Mouse (Mus musculus) ovary, postnatal 36 days (tissue): ENCODE results near the gene Rflnb.
A peak's percentile ranks its signal among the peaks of the same experiment; 100 is the strongest.
"Not testable (repeated sequence)": the region's sequence is repeated elsewhere in the genome, so short reads cannot be mapped to it uniquely, and the experiment has no call there.

Source experiments
- DNase-seq: peaks from one replicate; pipeline ENCODE4 v3.0.0; 2022; ENCODE audit warnings: low spot score, mixed read lengths

The Rflnb gene

DNA sequence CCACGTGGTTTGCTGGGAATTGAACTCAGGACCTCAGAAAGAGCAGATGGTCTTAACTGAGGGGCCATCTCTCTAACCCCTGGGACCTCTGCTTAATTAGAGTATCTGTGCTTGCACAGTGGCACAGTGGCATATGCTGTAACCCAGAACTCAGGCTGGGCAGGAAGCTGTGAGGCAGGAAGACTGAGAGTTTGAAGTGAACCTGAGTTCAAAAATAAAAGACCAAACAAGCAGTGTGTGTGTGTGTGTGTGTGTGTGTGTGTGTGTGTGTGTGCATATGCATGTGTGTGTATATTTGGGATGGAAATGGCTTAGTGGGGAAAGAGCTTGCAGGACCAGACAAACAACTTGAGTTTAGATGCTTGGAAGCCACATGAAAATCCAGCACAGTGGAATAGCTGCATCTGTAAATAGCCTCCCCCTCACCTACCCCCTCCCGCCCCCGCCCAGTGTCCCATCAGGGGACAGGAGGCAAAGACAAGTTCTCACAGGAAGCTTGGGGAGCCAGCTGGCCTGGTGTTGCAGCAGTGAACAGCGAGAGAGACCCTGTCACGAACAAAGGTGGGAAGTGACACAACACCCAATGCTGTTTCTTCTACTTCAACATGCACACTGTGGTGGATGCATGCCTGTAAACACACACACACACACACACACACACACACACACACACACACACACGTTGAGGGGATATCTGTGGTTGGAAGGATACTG lies 10.2 kb upstream of the Rflnb start:
- no peak for DNase-seq

DNA sequence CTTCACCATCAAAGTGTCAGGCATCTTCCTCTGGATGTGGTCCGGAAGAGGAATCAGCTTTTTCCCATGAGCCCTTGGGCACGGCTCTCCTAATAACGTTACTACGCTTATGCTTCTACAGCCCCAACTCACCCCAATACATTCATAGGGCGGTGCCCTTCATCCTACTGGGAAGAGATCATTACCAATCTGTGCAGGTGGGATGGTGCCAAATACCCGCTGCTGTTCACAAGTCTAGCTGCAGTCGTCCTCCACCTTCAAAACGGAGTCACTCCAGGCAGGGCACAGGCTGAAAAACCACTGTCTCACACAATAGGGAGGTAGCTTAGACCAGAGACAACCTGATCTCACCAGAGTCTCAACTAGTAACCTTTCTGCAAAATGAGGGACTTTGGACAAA lies 7.6 kb upstream of the Rflnb start:
- DNase-seq, result no peak

DNA sequence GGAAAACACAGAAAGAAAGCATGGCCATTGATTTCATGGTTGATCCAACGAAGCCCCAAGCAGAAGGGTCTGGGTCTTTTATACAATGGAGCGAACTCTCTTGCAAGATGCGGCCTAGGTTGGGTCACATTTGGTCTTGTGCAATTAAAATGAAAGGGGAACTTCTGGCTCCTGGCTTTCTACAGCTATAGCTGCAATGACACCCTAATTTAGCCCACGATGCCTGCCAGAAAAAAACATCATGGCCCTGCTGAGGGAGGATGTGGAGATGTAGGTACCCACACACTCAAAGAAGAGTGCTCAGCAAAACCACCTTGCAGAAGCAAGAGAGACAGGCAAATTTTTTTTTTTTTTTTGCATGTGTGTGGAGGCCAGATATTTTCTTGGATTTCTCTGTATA lies 6.3 kb upstream of the Rflnb start:
- no peak for DNase-seq

DNA sequence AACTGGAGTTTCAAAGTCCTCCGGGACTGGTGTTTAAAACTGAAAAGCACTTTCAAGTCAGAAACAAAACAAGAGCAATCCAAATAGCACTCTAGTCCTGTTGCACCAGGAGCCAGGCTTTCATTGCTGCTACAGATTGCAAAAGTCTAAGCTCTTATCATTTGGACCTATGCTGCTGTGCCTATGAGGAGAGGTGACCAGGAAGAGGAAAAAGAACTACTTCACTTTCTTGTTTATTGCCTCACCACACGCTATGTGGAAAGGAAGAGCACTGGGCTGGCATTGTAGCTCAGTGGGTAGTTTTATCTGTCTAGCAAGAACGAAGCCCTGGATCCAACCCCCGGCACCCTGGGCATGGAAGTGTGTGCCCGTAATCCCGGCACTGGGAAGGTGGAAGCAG lies 5.8 kb upstream of the Rflnb start:
- DNase-seq, result no peak

DNA sequence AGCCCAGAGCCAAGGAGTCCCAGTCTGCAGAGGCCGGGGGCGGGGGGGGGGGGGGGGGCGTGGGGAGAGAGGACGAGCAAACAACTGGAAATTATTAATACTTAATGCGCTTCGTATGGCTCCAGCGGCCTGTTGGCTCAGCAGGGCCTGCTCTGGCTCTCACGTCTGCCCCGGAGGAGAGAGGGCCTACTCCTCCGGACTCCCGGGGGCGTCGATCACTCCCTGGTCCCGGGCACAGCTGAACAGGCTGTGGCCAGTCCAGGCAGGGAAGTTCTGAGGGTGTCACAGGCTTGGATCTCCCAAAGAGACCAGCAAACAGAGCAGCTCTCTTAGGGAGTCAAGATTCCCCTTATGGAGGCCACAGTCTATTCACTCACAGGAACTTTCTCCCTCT lies 487 bp upstream of the Rflnb start:
- DNase-seq, result peak; percentile 38

DNA sequence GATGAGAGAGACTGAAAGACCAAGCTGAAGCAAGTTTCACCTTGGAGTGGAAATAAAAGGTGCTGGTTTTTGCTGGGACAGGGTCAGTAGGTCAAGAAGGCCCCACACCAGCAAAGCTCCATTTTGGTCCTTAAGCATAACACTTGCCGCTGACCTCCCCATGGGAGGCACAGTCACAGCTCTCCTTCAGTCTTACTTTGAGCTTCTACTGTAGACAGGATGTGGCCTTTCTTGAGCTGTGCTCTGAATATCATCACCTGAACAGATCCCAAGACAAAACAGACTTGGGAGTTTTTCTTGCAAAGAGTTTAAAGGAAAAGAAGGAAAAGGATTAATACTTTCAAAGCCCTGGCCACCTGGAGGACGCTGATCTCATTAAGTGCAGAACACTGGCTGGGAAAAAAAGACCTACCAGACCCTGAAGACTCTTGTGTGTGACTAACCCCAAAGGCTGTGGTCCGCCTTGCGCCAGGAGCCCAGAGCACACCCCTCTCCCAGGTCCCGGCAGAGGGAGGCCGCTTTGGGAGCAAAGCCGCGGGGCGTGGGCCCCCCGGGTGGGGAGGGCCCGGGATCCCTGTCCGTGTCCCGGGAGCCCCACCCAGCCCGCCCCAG lies 949 bp downstream of the Rflnb start:
- DNase-seq, result no peak

DNA sequence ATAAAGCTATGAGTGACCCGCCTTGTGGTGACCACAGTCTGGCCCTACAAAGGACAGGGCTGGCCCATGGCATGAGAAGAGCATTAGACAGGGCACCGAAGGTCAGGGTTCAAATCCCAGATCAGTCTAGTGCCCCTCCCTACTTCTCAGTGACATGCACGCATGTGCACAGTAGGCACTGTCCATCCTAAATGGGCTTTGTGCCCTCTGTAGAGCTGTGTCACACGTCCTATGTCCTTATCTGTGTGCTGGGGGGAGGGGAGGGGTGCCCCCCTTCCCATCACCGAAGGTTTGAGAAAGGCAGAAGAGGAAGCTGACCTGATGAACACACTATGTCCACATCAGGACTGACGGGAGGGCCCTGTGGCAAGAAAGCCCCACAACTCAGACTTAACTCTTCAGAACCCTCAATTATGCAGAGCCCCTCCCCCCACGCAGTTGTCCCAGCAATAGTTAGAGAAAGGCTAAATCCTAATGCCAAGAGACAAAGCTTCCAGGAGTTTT lies 2.5 kb downstream of the Rflnb start:
- no peak for DNase-seq

DNA sequence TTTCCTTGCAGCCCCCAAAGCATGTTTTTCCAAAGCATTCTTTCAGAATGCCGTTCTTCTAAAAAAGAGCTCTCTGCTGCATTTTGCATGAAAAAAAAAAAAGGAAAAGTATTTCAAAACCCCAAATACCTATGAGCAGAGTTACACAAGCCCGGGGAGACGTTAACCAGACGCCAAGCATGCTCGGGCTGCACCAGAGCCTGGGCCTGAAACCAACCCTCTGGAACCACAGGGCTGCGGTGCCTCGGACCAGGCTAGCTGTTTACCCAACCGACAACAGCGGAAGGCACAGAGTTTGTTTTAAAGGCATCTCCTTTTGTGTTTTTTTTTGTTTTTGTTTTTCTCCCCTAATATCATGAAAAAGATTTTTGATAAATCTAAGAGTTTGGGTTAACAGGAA lies 6.7 kb downstream of the Rflnb start:
- no peak for DNase-seq

DNA sequence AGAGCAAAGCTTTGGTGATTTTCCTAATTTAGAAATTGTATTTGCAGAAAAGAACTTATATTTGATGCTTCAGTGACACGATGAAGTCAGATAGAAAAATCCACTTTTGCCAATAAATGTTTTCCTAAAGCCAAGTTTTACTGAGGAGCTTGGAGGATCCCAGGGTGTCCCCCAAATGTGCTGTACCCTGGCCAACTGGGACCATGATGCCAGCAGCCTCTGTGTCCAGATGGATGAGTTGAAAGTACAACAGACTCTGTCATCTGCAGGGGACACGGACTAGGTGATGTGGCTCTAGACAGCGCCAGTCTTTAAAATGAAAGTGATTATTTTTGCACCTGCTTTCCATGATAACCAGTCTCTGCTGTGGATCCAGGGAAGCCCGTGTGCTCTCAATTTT lies 7.7 kb downstream of the Rflnb start:
- DNase-seq, result no peak

DNA sequence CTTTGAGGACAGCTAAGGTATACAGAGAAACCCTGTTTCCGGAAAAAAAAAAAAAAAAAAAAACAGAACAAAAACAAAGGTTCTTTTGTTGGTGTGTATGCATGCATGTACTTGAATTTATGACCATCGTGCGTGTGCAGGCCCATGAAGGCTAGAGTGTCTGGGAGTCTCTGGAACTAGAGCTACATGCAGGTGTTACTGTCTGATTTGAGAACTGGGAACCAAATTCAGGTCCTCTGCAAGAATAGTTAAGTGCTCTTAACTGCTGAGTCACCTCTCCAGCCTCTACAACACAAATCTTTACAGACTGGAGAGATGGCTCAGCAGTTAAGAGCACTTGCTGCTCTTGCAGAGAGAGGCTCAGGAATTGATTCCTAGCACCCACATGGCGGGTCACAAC lies 11.8 kb downstream of the Rflnb start:
- DNase-seq, result no peak

DNA sequence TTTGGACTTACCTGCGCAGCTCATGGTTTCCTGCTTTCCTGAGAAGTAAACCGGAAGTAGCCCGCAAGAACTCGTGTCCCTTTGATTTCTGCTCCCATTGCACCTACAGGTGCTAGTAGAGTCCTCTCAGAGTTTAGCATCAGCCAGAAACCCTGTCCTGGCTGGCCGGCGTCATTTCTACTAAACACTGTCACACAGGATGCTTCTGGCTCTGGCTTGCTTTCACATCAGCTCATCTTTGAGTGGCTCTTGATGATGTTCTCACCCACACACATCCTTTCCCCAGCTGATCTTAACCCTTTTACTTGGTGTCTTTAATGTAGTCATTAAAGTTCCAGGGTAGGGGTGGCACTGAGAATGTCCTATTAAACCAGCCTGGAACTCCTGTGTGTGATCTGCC lies 12.3 kb downstream of the Rflnb start:
- no peak for DNase-seq

DNA sequence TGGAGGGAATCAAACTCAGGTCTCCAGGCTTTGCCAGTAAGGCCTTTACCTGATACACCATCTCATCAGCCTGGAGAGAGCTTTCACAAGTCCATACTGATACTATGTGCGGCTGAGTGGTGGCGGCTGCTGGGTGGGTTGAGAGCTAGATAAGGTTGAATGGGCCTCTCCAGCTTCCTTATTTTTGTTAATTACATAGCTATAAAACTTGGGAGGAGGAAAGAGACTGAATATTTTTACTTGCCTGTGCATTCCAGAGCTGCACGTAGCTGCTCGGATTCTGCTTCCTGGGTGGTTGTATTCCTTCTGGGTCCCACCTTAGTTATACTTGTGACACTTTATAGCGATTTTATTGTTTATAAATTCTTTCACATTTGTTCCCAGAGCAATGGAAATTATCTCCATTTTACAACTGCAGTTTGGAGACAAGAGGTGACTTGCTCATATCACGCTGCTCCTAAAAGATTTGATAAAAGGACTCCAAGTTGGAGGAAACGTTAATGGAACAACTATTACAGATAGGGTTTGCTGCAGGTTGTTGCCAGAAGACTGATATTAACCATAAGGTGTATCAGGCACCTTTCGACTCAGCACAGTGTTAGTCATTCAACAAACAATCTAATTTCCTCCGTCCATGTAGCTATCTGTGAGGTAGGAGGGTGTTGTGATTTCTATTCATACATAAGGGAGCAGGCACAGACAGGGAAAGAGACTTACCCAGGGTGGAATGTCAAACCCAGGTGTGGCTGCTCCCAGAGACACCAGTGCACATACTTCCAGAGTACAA lies 16.6 kb downstream of the Rflnb start:
- no peak for DNase-seq

DNA sequence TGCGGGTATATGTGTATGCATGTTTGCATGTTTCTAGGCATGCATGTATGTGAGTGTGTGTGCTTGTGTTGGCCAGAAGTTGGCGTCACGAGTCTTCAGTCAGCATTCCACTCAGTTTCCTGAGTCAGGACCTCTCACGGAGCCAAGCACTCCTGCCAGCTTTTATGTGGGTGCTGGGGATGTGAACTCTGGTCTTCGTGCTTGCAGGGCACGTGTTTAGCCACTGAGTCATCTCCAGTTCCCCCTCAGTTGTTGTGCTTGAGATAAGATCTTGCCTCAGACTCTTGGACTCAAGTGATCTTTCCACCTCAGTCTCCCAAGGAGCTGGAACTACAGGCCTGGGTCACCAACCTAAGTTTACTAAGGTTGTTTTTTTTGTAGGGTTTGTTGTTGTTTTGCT lies 18.5 kb downstream of the Rflnb start:
- DNase-seq, result no peak

DNA sequence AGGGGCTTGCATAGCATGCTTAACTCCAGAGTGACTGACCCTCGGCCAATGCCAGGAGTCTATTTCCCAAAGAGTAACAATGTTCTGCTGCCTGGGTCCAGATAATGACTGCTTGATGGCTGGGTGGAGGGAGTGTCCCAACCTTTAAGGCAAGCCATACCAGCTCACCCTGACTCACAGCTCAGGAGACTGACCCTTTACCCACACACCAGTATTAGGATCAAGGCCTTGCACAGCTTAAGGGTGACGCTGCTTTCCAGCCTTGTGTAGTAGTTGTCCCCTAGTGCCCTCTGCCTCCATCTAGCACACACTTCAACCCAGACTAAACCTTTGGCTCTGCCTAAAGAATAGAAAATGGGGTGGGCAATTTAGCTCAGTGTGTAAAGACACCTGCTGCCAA lies 19.4 kb downstream of the Rflnb start:
- no peak for DNase-seq

DNA sequence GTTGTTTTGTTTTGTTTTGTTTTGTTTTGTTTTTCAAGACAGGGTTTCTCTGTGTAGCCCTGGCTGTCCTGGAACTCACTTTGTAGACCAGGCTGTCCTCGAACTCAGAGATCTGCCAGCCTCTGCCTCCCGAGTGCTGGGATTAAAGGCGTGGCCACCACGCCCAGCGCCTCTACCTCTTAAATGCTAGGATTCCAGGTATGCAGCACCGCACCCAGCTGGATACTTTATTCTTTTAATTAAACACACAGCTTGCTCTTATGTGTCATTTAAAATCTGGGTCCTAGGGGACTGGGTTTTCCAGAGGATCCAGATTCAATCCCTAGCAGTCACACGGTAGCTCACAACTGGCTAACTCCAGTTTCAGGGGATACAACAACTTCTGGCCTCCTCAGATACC lies 23.3 kb downstream of the Rflnb start:
- DNase-seq, result not testable (repeated sequence)

DNA sequence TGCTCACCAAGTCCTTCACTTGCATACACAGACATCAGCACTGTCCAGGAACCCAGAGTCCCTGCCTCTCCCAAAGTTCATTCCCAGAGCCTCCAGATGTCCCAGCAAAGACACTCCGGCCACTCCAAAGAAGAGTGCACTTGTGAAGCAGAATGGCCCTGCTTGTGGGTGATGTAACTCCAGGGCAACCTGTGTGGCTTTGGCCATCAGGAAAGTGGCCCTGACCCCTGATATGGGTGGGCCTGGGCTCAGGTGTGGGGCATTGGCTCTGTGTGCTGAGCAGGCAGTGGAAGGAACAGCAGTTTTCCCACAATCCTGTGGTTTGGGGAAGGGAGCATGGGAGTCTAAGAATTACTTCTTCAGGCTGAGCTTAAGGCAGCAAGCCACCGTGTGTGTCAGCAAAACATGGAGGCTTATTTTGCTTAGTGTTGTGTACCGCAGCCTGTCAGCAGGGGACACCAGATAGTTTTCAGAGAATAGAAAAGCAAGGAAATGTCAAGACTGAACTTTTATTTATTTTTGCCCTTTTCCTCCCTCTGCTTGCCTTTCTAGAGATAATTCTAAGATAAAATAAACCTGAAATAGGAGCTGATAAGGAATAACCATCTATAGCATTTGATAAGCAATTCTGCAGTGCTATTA lies 26.2 kb downstream of the Rflnb start:
- no peak for DNase-seq

DNA sequence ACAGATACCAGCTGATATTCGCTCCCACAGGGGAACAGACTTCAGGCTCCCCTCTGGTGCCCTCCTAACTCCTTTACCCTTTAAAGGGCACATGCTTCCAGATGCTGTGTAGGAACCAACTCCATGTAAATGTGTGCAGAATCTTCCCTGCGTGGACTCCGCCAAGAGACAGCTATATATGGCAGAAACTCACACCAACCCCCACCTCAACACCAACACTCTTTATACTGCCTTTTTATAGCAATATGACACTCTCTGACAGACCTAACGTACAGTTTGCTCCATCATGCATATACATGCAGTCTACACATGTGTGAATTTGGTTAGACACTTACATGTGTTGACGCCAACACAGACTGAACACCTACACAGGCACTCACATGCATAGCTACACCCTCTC lies 26.9 kb downstream of the Rflnb start:
- no peak for DNase-seq

DNA sequence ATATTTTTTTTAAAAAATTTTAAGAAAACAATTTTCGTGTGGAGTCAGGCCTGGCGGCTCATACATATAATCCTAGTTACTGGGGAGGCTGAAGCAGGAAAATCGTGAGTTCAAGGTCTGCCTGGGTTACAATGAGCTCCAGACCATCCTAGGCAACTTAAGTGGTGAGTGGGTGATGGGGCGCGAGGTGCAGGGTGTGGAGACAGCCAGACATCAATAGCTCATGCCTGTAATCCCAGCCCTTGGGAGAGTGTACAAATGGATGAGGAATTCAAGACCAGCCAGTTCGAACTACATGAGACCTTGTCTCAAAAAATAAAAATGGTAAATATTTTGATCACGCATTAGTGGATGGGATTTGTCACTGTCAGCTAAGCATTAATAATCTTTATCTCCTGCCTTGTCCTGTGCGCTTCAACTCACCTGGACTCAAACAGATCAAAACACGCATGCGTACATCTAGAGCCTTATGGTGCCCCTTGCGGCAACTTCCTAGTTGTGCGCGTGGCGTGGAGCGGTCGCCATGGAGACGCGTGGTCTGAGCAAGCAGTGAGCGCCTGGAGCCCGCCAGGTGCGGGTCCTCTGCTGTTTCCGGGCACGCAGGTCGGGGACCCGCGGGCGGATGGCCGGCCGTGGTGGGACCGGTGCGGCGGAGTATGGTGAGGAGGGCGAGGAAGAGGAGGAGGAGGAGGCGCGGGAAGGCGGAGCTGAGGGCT lies 28.0 kb downstream of the Rflnb start, which contains the start of gene 1700016K19Rik:
Gene 1700016K19Rik (plus strand): TSS at position 473 of the 716 bp plus-strand sequence.
- peak; percentile 79 for DNase-seq

DNA sequence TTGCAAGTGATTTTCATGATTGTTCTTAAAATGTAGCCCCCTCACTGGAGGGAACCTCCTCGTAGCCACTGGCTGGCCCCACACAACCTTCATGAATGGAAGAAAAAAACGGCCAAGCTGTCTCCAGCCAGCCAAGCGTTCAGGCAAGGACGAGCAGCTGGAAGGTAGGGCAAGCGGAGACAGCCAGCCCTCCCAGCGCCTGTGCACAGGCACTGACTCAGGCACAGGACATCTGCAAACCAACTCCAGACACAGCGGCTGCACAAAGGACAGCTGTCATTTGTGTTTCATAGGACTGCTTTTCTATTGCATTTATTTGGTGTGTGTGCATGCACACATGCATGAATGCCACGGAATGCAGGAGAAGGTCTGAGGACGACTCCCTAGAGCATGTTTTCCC lies 33.2 kb downstream of the Rflnb start:
- no peak for DNase-seq

DNA sequence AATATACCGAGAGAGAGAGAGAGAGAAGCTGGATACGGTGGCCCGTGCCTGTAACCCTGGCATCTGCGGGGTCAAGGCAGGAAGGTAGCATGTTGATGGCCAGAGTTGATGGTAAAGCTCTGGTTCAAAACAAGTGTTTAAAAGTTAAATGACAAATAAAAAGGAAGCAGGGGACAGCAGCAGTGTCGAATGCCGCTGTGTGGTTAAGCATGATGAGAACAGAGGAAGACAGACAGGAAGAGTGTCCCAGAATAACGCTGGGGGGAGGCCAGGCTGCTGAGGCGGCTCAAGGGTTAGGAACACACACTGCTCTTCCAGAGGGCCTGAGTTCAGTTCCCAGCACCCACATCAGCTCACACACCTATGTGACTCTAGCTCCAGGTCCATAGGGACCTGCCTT lies 35.1 kb downstream of the Rflnb start:
- DNase-seq, result no peak

DNA sequence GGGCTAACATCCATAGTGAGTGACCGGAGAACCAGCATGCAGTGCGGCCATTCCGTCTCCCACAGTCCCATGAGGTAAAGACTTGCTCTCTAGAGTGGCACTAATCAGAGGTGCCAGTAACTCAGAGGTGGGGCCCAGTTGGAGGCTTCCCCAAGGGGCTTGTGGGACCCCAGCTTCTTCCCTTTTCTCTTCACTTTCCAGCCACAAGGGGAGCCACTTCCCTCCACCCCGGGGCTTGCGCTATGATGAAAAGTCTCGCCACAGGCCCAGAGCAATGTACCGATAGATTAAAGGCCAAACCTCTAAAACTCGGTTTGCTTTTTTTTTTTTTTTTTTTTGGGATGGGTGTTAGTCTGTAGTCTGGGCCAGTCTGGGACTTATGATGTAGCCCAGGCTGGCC lies 35.7 kb downstream of the Rflnb start:
- no peak for DNase-seq
